9 mouse cellular contexts compared by ENCODE assay signal in the genomic region with DNA sequence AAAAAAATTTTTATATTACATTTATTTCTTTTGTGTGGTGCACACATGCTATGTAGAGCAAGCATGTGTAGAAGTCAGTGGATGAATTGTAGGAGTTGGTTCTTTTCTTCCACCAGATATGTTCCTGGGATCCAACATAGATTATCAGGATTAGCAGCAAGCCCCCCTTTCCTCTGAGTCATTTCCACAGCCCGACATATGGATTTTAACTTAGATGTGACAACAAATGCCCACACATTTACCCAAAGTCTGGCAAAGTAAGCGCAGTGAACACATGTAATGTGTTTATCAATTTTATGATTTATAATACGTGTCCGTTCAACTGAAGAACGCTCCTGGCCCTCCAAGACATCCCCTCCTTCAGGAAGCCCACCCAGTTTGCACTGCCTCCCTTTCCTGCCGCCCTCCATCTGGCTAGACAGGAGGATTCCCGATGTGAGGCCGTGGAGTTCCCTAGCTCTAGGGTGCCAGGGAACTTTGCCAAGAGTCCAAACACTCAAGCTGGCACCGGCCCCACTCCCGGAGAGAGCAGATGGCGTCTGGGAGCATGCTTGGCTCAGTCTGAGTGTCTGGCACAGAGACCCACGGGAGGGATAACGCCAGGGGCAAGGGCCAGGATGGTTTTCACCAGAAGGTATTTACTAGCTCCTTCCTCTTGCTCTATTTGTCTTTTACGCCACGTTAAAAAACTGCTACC. TPM values are rescaled to one million over a fixed set of nuclear protein-coding genes. Genes with fewer than 3 reads are reported as not detected.
DNase-seq lines count a peak whose midpoint lies in the region; ATAC-seq and TF ChIP-seq lines count a peak whose summit lies in the region.
"Had no signal": no experiment of that assay in that cellular context is flagged by ENCODE, and none has a peak within 500 bp of the region (broad histone marks: within the 10 kb centered on the region; RNA-seq: fewer than 3 reads in every experiment).

No protein-coding gene starts in this region.

- TF ChIP-seq POLR2A in liver, adult 2 months (IDR thresholded peaks at IDR 0.05; ENCODE audit: extremely low read depth, insufficient read depth, low read length), result no peak

- TF ChIP-seq CTCF in liver, adult 2 months (IDR thresholded peaks at IDR 0.05; ENCODE audit: low read depth, low read length), result no peak

- peaks cover 4% of the 10 kb centered on the region for H3K4me1 ChIP-seq in liver, adult 2 months (ENCODE audit: control insufficient read depth, insufficient read depth, low read length)
- H3K4me1 ChIP-seq in liver, embryonic 11.5 days (replicated peaks; ENCODE audit: control insufficient read depth, insufficient read depth, low read length), result peaks cover 12% of the 10 kb centered on the region
- peaks cover 37% of the 10 kb centered on the region for H3K4me1 ChIP-seq in forebrain, embryonic 15.5 days

- H3K36me3 ChIP-seq in liver, adult 2 months (ENCODE audit: control insufficient read depth, insufficient read depth, low read length), result no peaks in the 10 kb centered on the region
- H3K36me3 ChIP-seq in liver, embryonic 11.5 days (ENCODE audit: control insufficient read depth, insufficient read depth, low read length), result no peaks in the 10 kb centered on the region
- H3K36me3 ChIP-seq in forebrain, embryonic 15.5 days, result no peaks in the 10 kb centered on the region

- H3K9me3 ChIP-seq in liver, embryonic 11.5 days (ENCODE audit: control insufficient read depth, low read length), result peaks cover 2% of the 10 kb centered on the region; the same call in 1 of the 2 replicates
- no peaks in the 10 kb centered on the region for H3K9me3 ChIP-seq in forebrain, embryonic 15.5 days
- H3K9me3 ChIP-seq: G1E had no signal

- peaks cover 4% of the 10 kb centered on the region; the same call in 1 of the 2 replicates for H3K27me3 ChIP-seq in liver, adult 2 months (ENCODE audit: control insufficient read depth, insufficient read depth, low read length)
- peaks cover 26% of the 10 kb centered on the region for H3K27me3 ChIP-seq in liver, embryonic 11.5 days (replicated peaks; ENCODE audit: control insufficient read depth, insufficient read depth, low read length)
- peaks cover 23% of the 10 kb centered on the region for H3K27me3 ChIP-seq in forebrain, embryonic 15.5 days

- ATAC-seq in liver, embryonic 11.5 days (replicated peaks; ENCODE audit: low FRiP score), result no peak
- peak; percentile 76 for ATAC-seq in forebrain, embryonic 15.5 days (replicated peaks)
- ATAC-seq in inflammation-experienced regulatory T-cells, adult 6 months, result no peak

- no peak overlapping the region for H3K4me3 ChIP-seq in liver, adult 2 months (ENCODE audit: insufficient read depth, low read depth, low read length)
- no peak overlapping the region for H3K4me3 ChIP-seq in liver, embryonic 11.5 days (ENCODE audit: low read depth, low read length)
- H3K4me3 ChIP-seq in forebrain, embryonic 15.5 days, result no peak overlapping the region

- 24% methylated on average over 15 of the region's 15 CpGs for WGBS in liver, adult 2 months
- WGBS in liver, embryonic 11.5 days, result 80% methylated on average over 15 of the region's 15 CpGs
- WGBS in forebrain, embryonic 15.5 days, result 34% methylated on average over 15 of the region's 15 CpGs

- intact Hi-C loops in left cerebral cortex, postnatal 14 days (cut with DNase I), result no loop called here

- no peaks in the 10 kb centered on the region for H3K79me2 ChIP-seq in liver, adult 2 months (ENCODE audit: control insufficient read depth, insufficient read depth, low read length)

- H3K27ac ChIP-seq in liver, adult 2 months (replicated peaks; ENCODE audit: insufficient read depth, low read depth, low read length), result no peak overlapping the region
- H3K27ac ChIP-seq in liver, embryonic 11.5 days (ENCODE audit: low read depth, low read length), result no peak overlapping the region
- peak overlapping the region; percentile 90 for H3K27ac ChIP-seq in forebrain, embryonic 15.5 days (replicated peaks)

- peak; percentile 83 for DNase-seq in liver, adult 2 months (ENCODE audit: extremely low read depth, low read depth, low spot score)
- DNase-seq in liver, embryonic 11.5 days (ENCODE audit: low spot score), result no peak
- DNase-seq in heart, postnatal 4 days, result peak; percentile 92
- peak; percentile 93 for DNase-seq in left cerebral cortex, postnatal 14 days (ENCODE audit: low spot score in 2 of 2)
- DNase-seq in ovary, postnatal 10 days (ENCODE audit: low spot score), result peak; percentile 67
- no peak for DNase-seq in T-cell, adult 2 months (ENCODE audit: low spot score)

- H3K9ac ChIP-seq in liver, adult 2 months (ENCODE audit: low read depth, low read length), result no peak overlapping the region
- H3K9ac ChIP-seq in liver, embryonic 11.5 days (ENCODE audit: low read depth, low read length), result no peak overlapping the region
- no peak overlapping the region for H3K9ac ChIP-seq in forebrain, embryonic 15.5 days (replicated peaks)

- no peak overlapping the region for H3K4me2 ChIP-seq in liver, embryonic 11.5 days
- peak overlapping the region; percentile 9; the same call in 1 of the 2 replicates for H3K4me2 ChIP-seq in forebrain, embryonic 15.5 days (replicated peaks)

RNA-seq across cellular contexts. Expression of gene Tmem91, which starts 1.3 kb away (rescaled TPM):
- total RNA-seq in liver, adult 2 months (2014; rRNA removed), result not detected in 2 replicates
- not detected in 2 replicates for polyA plus RNA-seq in liver, adult 2 months (2012; rRNA removed)
- 2.5 and 3.3 TPM in 2 replicates for polyA plus RNA-seq in liver, embryonic 11.5 days (2014; fragmentation: Nextera tagmentation; extraction: Ambion mirVana)
- 14.4 and 17.0 TPM in 2 replicates for polyA plus RNA-seq in forebrain, embryonic 15.5 days (2015; fragmentation: Nextera tagmentation; extraction: Ambion mirVana)
- total RNA-seq in heart, postnatal 4 days (2021), result under 1 TPM in 1 of 2 experiments, not detected in 1; 0.56 TPM
- total RNA-seq in left cerebral cortex, postnatal 14 days (2021), result 10 to 100 TPM; 40.2 to 48.8 TPM
- 10 to 100 TPM in 2 of 3 experiments, 1 to 10 TPM in 1; 8.2 to 23.6 (median 14.4) TPM for polyA plus RNA-seq in inflammation-experienced regulatory T-cells, adult 6 months (2017; shearing (Covaris generic))

RNA-seq across cellular contexts. Expression of gene B9d2, which starts 4.3 kb away (rescaled TPM):
- 4.2 and 6.8 TPM in 2 replicates for total RNA-seq in liver, adult 2 months (2014; rRNA removed)
- 21.0 and 22.5 TPM in 2 replicates for polyA plus RNA-seq in liver, adult 2 months (2012; rRNA removed)
- polyA plus RNA-seq in liver, embryonic 11.5 days (2014; fragmentation: Nextera tagmentation; extraction: Ambion mirVana), result 38.2 and 40.9 TPM in 2 replicates
- polyA plus RNA-seq in forebrain, embryonic 15.5 days (2015; fragmentation: Nextera tagmentation; extraction: Ambion mirVana), result 39.2 and 39.4 TPM in 2 replicates
- 10 to 100 TPM; 15.5 to 16.4 TPM for total RNA-seq in heart, postnatal 4 days (2021)
- 10 to 100 TPM; 25.5 to 30.1 TPM for total RNA-seq in left cerebral cortex, postnatal 14 days (2021)
- 10 to 100 TPM; 55.9 to 76.1 (median 57.2) TPM for polyA plus RNA-seq in inflammation-experienced regulatory T-cells, adult 6 months (2017; shearing (Covaris generic))

RNA-seq across cellular contexts. Expression of gene Tgfb1, which starts 10.6 kb away (rescaled TPM):
- total RNA-seq in liver, adult 2 months (2014; rRNA removed), result 1.8 and 5.6 TPM in 2 replicates
- polyA plus RNA-seq in liver, adult 2 months (2012; rRNA removed), result 4.8 and 6.8 TPM in 2 replicates
- polyA plus RNA-seq in liver, embryonic 11.5 days (2014; fragmentation: Nextera tagmentation; extraction: Ambion mirVana), result 14.4 and 16.4 TPM in 2 replicates
- 0.62 and 0.74 TPM in 2 replicates for polyA plus RNA-seq in forebrain, embryonic 15.5 days (2015; fragmentation: Nextera tagmentation; extraction: Ambion mirVana)
- 10 to 100 TPM; 40.9 to 42.4 TPM for total RNA-seq in heart, postnatal 4 days (2021)
- 10 to 100 TPM; 10.9 to 11.1 TPM for total RNA-seq in left cerebral cortex, postnatal 14 days (2021)
- polyA plus RNA-seq in inflammation-experienced regulatory T-cells, adult 6 months (2017; shearing (Covaris generic)), result 1 to 10 TPM; 4.6 to 6.7 (median 5.4) TPM

RNA-seq across cellular contexts. Expression of gene Exosc5, which starts 17.3 kb away (rescaled TPM):
- total RNA-seq in liver, adult 2 months (2014; rRNA removed), result 30.4 and 32.1 TPM in 2 replicates
- 70.3 and 75.1 TPM in 2 replicates for polyA plus RNA-seq in liver, adult 2 months (2012; rRNA removed)
- polyA plus RNA-seq in liver, embryonic 11.5 days (2014; fragmentation: Nextera tagmentation; extraction: Ambion mirVana), result 125 and 139 TPM in 2 replicates
- 50.5 and 51.8 TPM in 2 replicates for polyA plus RNA-seq in forebrain, embryonic 15.5 days (2015; fragmentation: Nextera tagmentation; extraction: Ambion mirVana)
- total RNA-seq in heart, postnatal 4 days (2021), result 10 to 100 TPM; 18.8 to 19.6 TPM
- 10 to 100 TPM; 22.6 to 23.9 TPM for total RNA-seq in left cerebral cortex, postnatal 14 days (2021)
- 100 to 1,000 TPM in 2 of 3 experiments, 10 to 100 TPM in 1; 65.5 to 124 (median 103) TPM for polyA plus RNA-seq in inflammation-experienced regulatory T-cells, adult 6 months (2017; shearing (Covaris generic))

RNA-seq across cellular contexts. Expression of gene Bckdha, which starts 17.5 kb away (rescaled TPM):
- 273 and 293 TPM in 2 replicates for total RNA-seq in liver, adult 2 months (2014; rRNA removed)
- 521 and 573 TPM in 2 replicates for polyA plus RNA-seq in liver, adult 2 months (2012; rRNA removed)
- polyA plus RNA-seq in liver, embryonic 11.5 days (2014; fragmentation: Nextera tagmentation; extraction: Ambion mirVana), result 34.2 and 35.5 TPM in 2 replicates
- 57.8 and 62.1 TPM in 2 replicates for polyA plus RNA-seq in forebrain, embryonic 15.5 days (2015; fragmentation: Nextera tagmentation; extraction: Ambion mirVana)
- 10 to 100 TPM; 46.7 to 59.4 TPM for total RNA-seq in heart, postnatal 4 days (2021)
- total RNA-seq in left cerebral cortex, postnatal 14 days (2021), result 10 to 100 TPM; 32.0 to 32.7 TPM
- 10 to 100 TPM; 10.5 to 16.7 (median 15.5) TPM for polyA plus RNA-seq in inflammation-experienced regulatory T-cells, adult 6 months (2017; shearing (Covaris generic))

Comparison
In these comparisons a context has a peak if more than half of its experiments do, and no peak if none do; other contexts are left out.
1. DNase-seq: peak in liver, adult 2 months (single experiment), heart, postnatal 4 days (single experiment), left cerebral cortex, postnatal 14 days (2 of 2) and ovary, postnatal 10 days (single experiment); none in liver, embryonic 11.5 days (single experiment) and T-cell, adult 2 months (single experiment).